Mouse (Mus musculus): ENCODE measurements at regions not wholly inside any gene's neighbourhood (a gene's known extent, or its start where the extent isn't known, plus 50 kb on each side); places are given as distances from the start of the nearest gene placed in this dataset.
A peak's percentile ranks its signal among the peaks of the same experiment; 100 is the strongest.

DNA sequence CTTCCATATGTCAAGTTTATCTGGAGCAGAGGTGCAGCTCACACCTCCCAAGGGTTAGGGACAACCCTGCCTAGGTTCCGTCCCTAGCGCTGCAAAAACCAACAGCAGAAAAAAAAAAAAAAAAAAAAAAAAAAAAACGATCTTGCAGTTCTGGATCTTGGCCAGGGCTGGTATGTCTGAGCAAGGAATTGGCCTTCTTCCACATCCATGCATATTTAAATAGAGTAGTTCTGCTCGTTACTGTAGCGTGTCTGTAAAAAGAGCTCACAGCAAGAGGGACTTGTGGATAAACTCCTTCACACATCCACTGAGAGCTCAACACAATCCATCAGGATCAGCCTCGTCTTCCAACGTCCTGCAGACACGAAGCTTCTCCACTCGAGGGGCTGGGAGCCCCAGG is 639.4 kb upstream of the Adam5 start:
- no peak for DNase-seq (ENCODE audit: low spot score)

DNA sequence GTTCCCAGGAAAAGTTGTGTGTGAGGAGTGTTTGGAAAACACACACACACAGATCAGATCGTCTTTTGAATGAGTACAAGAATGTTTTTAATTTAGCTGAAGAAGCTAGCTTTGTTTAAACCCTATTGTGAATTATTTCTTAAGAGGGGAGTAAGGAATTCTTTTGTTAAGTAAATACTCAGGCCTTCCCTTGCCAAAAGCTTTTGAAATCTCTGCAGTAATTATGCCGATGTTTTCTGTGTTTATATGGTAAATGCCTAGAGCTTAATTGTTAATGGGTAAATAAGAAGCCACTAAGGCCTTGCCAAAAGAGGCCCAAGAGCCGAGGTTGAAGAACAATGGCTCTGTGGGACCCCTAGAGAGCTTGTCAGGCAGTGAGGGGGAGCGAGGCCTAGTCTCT is 638.3 kb upstream of the Adam5 start:
- no peak for DNase-seq (ENCODE audit: low spot score)

DNA sequence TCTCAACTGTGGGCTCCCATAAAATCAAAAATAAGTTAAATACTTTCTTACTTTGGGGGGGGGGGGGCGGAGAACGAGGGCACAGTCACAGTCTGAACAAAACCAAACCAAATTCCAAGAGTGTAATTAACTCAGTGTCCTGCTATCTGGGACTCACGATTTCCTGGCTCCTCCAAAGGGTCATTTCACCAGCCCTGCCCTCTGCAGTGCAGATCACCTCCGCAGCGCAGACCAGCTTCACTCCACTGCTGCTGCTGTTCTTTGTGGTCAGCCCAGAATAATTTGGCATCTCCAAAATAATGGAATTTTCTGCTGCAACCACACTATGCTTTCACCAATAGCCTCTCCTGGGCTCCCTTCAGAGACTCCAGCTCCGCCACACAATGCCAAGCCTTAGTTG is 631.5 kb upstream of the Adam5 start:
- DNase-seq (ENCODE audit: low spot score), result no peak

DNA sequence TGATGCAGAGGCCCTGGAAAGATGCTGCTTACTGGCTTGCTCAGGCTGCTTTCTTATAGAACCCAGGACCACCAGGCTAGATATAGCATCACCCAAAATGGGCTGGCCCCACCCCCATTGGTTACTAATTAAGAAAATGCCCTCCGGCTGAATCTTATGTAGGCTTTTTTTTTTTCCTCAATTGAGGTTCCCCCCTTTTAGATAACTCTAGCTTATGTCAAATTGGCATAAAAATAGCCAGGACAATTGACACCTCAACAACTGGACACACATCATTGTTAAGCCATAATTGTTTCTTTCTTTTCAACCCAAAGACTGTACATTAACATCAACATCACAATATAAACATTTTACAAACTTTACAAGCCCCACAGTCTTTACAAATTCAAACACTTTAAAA is 630.8 kb upstream of the Adam5 start:
- no peak for DNase-seq (ENCODE audit: low spot score)

DNA sequence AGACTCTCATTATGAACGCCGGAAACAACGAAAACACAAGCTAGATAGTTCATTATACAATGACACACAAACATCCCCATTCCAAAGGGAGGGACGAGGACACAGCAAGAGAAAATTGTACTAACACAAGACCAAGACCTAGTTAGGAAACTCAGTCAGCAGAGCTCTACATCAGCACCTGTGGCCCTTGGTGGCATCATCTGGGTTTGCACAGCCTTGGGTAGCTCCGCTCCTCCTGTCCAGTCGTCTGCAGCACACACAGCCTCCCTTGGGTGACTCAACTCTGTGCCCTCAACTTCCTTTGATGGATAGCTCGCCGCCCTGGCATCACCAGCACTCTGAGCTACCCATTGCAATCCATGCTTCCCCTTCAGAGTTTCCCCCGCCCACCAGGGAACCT is 629.7 kb upstream of the Adam5 start:
- DNase-seq (ENCODE audit: low spot score), result no peak

DNA sequence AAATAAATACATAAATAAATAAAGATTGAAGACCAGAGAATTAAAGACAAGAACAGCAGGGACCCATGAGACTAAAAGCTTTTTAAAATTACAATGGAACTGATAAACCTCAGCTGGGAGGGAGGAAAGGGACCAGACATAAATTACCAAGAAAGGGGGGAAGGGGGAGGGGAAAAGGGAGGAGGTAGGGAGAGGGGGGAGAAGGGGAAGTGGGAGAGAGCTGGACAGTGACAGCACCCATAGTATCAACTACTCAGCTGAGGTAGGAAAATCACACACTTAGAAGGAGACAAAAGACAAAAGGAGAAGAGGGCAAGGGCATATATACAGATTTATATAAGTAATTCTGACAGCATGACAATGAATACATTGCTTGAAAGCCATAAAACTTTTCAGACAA is 626.4 kb upstream of the Adam5 start:
- no peak for DNase-seq (ENCODE audit: low spot score)

GRCm38 (mm10) chr8:25449590-25449989 is 625.4 kb upstream of the Adam5 start:
- DNase-seq (ENCODE audit: low spot score), result no peak

DNA sequence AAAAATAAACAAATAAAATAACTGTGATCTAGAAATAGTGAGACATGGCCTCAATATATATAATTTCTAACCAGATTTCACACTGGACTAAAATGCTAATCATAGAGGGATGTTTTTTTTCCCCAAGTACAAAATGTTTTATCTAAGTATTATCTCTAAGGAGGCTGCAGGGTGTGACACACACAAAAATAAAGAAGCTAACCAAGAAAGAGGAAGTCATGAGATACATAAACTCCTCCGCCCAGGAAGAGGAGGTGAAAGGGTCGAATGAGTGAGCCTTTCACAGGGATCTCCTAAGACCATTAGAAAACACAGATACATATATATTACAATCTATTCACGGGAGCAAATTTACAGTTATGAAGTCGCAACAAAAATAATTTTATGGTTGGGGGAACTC is 623.7 kb upstream of the Adam5 start:
- no peak for DNase-seq (ENCODE audit: low spot score)

DNA sequence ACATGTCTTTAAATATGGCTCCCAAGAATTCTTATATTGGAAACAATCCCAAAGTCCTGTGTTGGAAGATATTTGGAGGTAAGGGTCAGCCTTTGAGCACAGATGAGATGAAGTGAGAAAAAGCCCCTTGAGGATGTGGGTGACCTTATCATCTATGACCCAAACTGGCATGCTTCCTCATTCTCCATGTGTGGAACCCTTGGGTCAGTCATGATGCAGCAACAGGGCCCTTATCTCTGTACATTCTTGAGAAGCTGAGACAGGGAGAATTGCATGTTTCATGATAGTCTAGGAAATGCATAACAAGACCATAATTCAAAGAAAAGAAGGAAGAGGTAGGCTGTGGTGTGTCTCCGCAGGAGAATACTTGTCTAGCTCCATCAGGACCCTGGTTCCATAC is 621.8 kb upstream of the Adam5 start:
- DNase-seq (ENCODE audit: low spot score), result no peak

DNA sequence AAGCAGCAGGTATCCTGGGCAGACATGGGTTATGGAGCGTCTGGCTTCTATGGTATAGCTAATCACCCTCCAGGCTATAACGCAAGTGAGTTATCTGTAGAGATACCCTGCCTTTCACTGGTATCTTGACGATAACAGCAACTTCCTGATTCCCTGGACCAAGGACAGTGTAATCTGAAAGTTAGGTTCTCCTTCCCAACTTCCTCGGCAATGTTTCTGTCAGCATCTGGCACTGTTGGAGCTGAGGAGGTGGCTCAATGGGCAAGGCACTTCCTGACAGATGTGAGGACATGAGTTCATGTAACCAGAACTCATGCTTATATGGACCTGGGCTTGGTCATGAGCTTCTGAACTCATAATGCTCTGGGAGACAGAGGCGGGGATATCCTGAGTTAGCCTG is 620.9 kb upstream of the Adam5 start:
- DNase-seq (ENCODE audit: low spot score), result no peak

DNA sequence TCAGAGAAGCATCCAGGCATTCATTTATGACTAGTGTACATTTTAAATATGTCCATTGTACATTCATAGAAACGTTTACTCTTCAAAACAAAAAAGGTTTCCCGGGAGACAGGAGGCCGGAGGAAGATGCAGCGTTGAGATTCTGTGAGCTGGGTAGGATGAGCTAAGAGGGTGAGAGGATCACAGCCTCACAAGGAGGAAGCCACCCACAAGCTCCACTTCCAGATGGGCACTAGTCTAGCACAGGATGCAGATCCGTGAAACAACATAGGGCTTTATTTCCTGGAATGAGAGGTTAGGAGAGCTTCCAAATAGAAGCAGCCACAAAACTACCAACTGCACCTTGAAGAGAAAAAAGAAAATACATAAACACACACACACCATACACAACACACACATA is 619.4 kb upstream of the Adam5 start:
- DNase-seq (ENCODE audit: low spot score), result no peak

DNA sequence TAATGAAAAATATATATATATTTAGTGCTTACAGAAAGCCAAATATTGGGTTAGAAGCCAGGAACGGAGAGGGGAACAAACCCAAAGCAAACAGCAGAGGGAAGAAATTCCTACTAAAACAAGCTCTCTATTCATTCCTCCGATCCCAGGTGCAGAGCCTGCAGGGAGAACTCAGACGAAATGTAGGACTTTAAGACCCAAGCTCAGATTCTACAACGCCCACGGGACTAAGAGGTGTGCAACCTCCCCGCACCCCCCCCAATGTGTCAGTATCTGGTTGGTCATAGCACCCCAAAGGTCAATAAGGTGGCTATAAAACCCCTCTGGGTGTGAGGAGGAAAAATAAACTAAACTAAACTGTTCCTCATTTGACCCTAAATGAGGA is 616.9 kb upstream of the Adam5 start:
- DNase-seq (ENCODE audit: low spot score), result no peak

- DNase-seq (ENCODE audit: low spot score), result no peak
Measured at GRCm38 (mm10) chr8:25440391-25441056, 616.4 kb upstream of the Adam5 start.

DNA sequence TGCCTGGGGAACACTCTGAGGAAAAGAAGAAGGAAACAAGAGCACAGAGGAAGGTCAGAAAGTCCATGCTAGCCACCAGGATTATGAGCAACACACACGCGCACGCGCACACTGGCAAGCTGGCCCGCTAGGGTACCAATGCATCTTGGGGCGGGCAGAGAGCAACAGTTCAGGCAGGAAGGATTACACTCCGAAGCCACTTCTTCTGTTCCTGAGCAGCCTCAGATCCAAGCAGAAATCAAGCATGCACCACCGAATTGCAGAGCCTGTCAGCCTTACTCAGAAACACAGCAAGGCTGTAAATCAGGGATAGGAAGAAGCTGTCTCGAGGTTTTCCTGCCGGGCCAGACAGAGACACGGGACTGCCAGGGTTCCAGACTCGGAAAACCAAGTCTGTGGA is 615.8 kb upstream of the Adam5 start:
- no peak for DNase-seq (ENCODE audit: low spot score)

GRCm38 (mm10) chr8:25438021-25438620 is 614.0 kb upstream of the Adam5 start:
- no peak for DNase-seq (ENCODE audit: low spot score)

GRCm38 (mm10) chr8:25437178-25437577 is 613.0 kb upstream of the Adam5 start:
- DNase-seq (ENCODE audit: low spot score), result peak; percentile 13

GRCm38 (mm10) chr8:25430552-25430951 is 606.4 kb upstream of the Adam5 start:
- peak; percentile 14 for DNase-seq (ENCODE audit: low spot score)

DNA sequence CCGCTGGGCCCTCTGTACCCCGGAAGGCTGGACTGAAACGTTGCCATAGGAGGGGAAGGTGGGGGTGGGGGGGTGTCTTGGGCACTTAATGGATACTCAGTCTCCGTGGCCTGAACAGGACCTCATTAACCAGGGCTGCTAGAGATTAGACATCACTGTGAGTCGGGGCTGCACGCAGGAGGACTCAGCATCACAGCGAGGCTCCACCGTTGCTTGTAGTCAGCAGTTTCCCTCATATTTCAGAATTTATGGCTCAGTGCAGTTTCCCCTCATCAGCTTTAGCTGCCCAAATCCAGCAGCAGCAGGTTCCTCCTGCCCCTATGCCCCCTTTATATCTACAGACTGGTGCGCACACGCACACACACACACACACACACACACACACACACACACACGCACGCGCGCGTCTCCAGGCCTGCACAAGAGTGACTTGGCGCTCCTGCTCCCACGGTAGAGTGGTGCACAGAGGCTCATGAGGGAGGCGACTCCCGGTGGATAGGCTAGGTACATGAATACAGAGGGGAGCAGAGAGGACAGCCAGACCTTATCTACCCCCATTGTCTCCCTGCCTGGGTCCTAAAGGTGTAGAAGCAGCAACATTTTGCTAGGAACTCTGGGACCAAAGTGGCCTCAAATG is 605.8 kb upstream of the Adam5 start:
- DNase-seq (ENCODE audit: low spot score), result peak; percentile 17

- no peak for DNase-seq (ENCODE audit: low spot score)
Measured at GRCm38 (mm10) chr8:25428761-25429160, 604.6 kb upstream of the Adam5 start.

DNA sequence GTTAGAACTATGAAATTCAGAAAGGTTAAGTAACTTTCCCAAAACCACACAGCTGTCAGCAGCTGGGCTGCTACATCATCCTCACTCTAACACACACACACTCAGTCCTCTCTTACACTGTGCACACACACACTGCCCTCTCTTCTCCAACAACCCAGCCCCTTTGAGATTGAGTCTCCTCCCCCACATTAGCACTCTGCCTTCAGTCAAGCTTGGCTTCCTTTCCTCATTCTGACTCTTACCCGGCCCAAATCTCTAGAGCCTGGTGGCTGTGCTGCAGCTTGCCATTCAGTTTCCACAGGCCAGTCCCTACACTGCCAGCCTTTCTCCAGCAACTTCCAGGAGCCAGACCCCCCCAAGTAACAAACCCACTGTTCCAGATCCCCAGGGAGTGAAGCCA is 602.0 kb upstream of the Adam5 start:
- no peak for DNase-seq (ENCODE audit: low spot score)

DNA sequence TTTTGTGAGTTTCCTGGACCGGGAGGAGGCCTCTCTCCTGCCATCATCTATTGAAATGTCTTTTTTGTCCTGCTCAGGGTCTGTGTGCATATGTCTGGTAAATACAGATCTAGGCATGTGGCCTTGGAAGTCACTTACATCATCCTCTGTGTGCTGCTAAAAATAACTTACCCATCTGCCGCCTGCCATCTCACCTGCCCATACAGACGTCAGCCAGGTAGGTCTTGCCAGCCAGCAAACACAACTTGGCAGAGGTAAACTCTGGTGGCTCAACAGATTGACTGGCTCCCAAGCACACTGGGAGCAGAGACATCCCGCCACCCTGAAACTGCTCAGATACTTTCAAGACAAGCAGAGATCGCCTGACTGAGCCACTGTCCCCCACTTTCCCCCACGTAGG is 597.3 kb upstream of the Adam5 start:
- no peak for DNase-seq (ENCODE audit: low spot score)

DNA sequence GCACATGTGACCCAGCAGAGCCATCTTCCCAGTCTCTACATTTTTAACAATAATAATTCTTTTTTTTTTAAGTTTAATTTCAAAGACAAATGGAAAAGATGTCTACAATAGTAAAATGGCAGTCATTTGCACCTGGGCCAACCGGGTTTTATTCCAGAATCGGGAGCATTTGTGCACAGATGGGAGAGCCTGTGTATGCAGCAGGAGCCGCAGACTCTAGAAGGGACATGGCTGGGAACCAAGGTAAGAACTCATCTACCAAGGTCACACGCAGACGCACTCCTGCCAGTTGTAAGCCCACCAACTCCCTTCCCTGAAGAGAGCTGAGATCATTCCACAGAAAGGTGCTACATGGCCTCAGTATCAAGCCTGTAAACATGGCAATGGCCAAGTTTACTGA is 586.4 kb upstream of the Adam5 start:
- no peak for DNase-seq (ENCODE audit: low spot score)

GRCm38 (mm10) chr8:25407862-25408261 is 583.7 kb upstream of the Adam5 start:
- DNase-seq (ENCODE audit: low spot score), result no peak

GRCm38 (mm10) chr8:25392766-25393166 is 568.6 kb upstream of the Adam5 start:
- DNase-seq (ENCODE audit: low spot score), result no peak
